ENCODE assay signal across 24 mouse cellular contexts in genomic region chr19:16858646-16859045, GRCm38 (mm10). TPM values are rescaled to one million over a fixed set of nuclear protein-coding genes. Genes with fewer than 3 reads are reported as not detected.
"Had no signal": no experiment of that assay in that cellular context is flagged by ENCODE, and none has a peak within 500 bp of the region (broad histone marks: within the 10 kb centered on the region; RNA-seq: fewer than 3 reads in every experiment).

No protein-coding gene starts in this region.

- H3K27me3 ChIP-seq: stomach, embryonic 15.5 days had no signal

- ATAC-seq: liver, postnatal 0 days; lung, postnatal 0 days; midbrain, embryonic 16.5 days had no signal

- H3K4me3 ChIP-seq: lung, embryonic 15.5 days; megakaryocyte, embryonic 14.5 days; midbrain, embryonic 12.5 days; neural tube, embryonic 12.5 days; stomach, embryonic 15.5 days had no signal

- H3K27ac ChIP-seq: lung, embryonic 15.5 days; macrophage; midbrain, embryonic 12.5 days; neural tube, embryonic 12.5 days; stomach, embryonic 15.5 days; stomach, postnatal 0 days had no signal

- DNase-seq: liver, postnatal 0 days; lung, adult 2 months; lung, postnatal 14 days; lung, postnatal 36 days; midbrain, embryonic 14.5 days; right cerebral cortex, postnatal 14 days; thymus, adult 2 months; thymus, postnatal 25 days; thymus, postnatal 4 days had no signal

- H3K9ac ChIP-seq: liver, postnatal 0 days; lung, embryonic 15.5 days; midbrain, embryonic 12.5 days; neural tube, embryonic 12.5 days; stomach, embryonic 15.5 days had no signal

- H3K9me3 ChIP-seq: lung, embryonic 15.5 days; megakaryocyte, embryonic 14.5 days; midbrain, embryonic 12.5 days; neural tube, embryonic 12.5 days; stomach, embryonic 15.5 days had no signal

- H3K4me2 ChIP-seq: lung, embryonic 15.5 days; midbrain, embryonic 12.5 days; neural tube, embryonic 12.5 days; stomach, embryonic 15.5 days had no signal

- H3K4me1 ChIP-seq: lung, embryonic 15.5 days; megakaryocyte, embryonic 14.5 days; midbrain, embryonic 12.5 days; neural tube, embryonic 12.5 days; stomach, embryonic 15.5 days had no signal

- H3K36me3 ChIP-seq: lung, embryonic 15.5 days; midbrain, embryonic 12.5 days; neural tube, embryonic 12.5 days; stomach, embryonic 15.5 days had no signal

RNA-seq across cellular contexts. Expression of gene Foxb2, which starts 15.0 kb away (rescaled TPM):
- total RNA-seq: megakaryocyte progenitor cell, adult 5-6 weeks; monocyte, adult 5-6 weeks; neutrophil, adult 5-6 weeks had no signal
- polyA plus RNA-seq: liver, postnatal 0 days; lung, adult 2 months; lung, embryonic 15.5 days; lung, postnatal 0 days; midbrain, embryonic 14.5 days; neural tube, embryonic 14.5 days; spleen, adult 2 months; stomach, embryonic 15.5 days; stomach, postnatal 0 days; urinary bladder, adult 2 months had no signal
